Mouse (Mus musculus): ENCODE measurements at regions not wholly inside any gene's neighbourhood (a gene's known extent, or its start where the extent isn't known, plus 50 kb on each side); places are given as distances from the start of the nearest gene placed in this dataset.

DNA sequence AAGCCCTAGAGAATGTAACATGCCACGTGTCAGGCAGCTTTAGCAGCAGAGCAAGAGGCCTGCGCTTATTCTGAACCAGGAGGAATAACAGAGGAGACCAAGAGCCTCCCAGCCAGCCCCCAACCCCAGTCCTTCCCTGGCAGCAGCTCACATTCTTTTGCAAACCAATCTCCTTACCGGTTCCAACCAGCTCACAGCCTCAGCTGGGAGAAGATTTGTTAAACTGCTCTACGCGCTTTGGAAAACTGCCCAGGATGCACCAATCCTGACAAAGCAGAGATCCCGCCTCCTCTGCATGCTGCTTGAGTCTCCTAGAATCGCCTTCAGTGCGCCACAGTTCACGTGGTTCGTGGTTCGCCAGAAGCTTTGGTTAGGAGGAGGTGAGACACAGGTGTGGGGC, 51.8 kb downstream of the Gm9376 start:
- peak; percentile 11 to 35 for DNase-seq (ENCODE audit: low spot score in 2 of 2)

DNA sequence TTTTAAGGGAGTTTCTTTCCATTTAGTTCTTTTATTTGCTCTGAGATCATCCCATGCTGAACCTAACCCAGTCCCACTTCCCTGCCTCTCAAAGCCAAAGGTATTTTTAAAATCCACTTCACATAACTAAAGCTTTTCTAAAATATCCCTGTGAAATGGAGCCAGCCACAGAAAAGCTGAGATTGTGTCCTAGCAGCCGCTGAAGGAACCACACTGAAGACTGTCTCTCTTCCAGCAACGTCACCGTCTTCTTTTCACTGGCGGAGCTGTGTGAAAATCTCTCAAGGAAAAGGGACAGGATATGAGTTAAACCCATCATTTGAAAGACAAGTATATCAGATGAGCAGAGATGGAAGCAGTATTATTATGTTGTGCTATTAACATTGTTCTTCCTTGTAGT, 53.3 kb downstream of the Gm9376 start:
- DNase-seq (ENCODE audit: low spot score in 2 of 2), result peak; percentile 20 to 46

DNA sequence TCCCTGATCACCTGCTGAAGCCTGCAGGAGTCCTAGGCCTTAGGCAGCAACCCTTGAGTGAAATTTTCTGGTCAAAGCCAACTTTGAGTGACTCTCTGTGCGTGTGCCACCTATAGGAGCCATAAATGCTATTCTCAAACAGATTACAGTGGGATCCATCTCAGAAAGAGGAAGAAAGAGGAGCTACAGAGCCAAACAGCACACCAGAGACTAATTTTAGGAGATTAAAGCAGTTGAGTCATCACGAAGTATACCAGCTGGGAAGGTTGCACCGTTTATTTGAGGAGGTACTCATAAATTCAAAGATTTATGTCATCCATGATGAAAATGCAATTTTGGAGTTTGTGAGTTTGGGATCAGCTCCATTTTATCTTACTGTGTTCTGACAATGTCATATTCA, 54.3 kb downstream of the Gm9376 start:
- DNase-seq (ENCODE audit: low spot score in 2 of 2), result peak in 1 of 2 experiments; percentile 13

DNA sequence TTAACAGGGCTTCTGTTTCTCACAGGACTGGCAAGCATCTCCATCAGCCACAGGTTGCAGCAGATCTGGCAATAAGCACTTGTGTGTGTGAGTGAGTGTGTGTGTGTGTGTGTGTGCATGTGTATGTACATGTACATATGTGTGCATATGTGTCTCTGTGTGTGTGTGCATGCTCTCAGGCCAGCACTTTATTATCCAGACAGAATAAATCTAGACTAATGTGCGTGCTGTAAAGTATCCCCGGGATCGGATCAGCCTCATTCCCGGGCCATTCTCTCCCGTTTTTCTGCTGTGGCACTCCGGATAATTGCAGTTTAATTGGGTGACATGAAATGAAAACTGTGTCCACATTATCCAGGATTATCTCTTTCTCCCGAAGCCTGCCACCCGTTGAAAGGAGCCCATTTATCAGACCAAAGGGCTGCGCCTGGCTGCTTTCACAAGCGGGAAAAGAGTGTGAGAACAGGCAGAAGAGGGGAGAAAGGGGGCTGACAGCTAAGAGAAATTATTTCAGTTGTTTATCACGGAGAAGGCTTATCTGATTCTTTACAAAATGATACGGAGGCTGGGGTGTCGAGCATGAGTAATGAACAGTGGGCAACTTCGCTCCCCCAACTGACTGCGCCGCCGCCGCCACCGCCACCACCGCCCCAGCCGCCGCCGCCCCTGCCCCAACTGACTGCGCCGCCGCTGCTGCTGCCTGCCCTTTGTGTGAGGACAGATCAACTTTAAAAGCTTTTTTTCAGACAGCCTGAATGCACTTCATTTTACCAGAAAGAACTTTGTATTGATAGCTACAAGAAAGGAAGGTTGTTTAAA, 55.5 kb downstream of the Gm9376 start:
- no peak for DNase-seq (ENCODE audit: low spot score in 2 of 2)

DNA sequence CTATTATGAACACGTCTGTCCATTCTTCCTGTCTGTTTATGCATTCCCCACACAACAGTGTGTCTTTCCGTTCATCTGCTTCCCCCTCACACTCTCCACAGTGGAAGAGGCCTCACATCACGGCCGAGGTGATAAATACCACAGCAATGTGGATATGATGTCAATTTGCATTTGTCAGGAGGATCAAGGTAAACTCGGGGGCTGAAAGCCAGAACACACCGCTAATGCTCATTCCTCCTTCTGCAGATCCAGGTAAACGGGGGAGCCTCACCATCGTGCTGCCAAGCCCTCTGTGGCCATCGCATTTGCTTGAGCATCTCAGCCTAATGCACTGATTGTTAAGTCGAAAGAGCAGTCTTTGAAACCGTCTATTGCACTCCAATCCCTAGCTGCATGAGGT, 56.1 kb downstream of the Gm9376 start:
- no peak for DNase-seq (ENCODE audit: low spot score in 2 of 2)

DNA sequence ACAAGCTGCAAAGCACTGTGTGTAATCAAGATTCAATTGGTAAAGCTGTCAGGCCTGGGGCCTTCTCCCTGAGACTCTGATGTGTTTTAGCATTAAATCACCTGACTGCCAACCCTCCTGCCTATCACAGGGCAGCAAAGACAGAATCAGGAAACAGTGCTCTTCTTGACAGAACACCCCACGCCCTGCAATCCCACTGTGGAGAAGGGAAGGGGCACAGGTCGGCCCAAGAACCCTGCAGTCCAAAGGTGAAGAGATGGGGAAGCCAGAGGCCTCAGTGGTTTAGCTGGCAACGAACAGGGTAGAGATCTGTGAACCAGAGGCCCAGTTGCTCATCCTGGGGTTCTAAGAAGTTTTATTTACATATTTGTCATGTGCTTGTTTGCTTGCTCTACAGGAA, 71.3 kb downstream of the Gm9376 start:
- DNase-seq (ENCODE audit: low spot score in 2 of 2), result no peak

DNA sequence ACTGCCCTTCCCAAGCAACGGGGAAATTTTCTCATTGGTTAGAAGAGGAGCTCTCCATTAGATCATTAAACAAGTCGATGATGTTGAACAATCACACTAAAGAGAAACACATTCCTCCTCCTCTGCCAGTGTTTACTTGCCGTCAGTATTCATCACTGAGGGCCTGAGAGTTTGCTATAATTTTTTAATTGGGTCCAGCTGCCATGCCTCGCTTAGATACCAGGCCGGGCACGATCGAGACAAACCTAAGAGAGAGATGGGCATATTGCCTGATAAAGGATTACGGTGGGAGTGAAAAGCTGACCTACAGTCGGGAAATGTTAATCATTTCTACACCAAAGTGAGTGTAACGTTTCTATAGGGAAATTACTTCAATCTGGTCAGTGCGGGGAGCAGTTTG, 96.2 kb downstream of the Gm9376 start:
- DNase-seq (ENCODE audit: low spot score in 2 of 2), result no peak

DNA sequence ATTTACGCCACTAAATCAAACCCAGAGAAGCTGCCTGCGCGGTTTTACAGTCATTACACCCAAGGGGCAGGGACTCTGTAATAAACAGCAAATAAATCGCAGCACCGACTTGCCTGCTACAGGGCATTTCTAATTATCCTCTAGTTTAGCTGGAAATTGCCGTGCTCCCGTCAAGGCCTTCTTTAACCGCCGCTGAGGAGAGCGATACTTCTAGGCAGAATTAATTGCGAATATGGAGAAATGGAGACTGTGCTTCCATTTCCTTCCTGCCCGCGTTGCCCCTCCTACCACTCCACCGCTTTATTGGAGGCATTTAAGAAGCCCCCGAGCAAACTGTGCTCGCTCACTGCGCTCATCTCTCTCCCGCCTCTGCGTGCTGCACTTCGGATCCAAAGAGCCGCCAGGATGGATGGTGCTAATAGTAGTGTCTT, 96.6 kb downstream of the Gm9376 start:
- no peak for DNase-seq (ENCODE audit: low spot score in 2 of 2)

DNA sequence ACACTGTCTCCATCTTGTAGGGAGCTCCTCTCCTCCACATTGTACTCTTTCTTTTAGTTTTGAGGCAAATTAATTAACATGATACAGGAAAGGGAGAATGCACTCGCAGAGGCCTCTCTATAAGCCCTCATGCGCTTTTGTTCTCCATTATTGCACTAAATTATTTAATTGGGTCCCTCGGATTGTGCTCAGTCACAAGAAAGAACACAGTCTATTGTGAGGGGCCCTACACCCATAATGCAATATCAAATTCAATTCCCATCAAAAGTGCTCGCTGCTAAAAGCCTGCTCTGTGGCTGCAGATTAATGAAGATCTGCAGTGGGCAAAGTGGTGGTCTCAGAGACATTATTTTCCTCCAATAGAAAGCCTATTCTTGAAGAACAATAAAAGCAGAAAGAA, 99.8 kb downstream of the Gm9376 start:
- no peak for DNase-seq (ENCODE audit: low spot score in 2 of 2)

DNA sequence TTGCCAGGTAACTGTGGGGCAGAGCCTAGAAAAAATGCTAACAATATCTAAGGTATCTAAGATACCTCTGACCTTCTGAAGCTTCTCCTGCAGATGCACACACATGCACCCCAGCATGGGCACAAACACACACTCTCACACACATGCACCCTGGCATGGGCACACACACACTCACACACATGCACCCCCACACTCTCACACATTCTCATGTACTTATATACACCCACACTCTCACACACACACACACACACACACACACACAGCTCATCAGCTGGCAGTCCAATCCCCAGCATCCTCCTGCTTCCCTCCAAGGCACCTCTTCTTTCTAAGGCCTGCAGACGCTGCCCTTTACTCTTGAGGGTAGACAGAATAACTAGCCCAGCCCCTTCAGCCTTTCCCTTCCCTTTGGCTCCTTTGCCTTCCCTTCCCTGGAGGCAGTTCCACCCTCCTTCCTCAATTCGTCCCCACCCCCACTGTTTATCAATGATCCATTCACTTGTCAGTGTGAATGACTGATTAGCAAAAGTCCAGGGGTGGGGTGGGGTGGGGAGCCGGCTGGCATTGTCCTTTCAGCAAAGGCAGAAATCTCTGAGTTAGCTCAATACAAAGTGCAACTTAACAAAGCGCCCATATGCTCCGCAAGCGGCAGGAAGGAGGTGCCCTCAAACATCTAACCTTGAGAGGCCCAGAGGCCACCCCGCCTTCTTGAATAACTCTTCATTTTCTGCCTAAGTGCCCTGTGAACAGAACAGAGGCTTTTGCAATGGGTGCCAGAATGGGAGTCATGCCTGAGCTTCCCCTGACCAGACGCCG, 102.1 kb downstream of the Gm9376 start:
- no peak for DNase-seq (ENCODE audit: low spot score in 2 of 2)

DNA sequence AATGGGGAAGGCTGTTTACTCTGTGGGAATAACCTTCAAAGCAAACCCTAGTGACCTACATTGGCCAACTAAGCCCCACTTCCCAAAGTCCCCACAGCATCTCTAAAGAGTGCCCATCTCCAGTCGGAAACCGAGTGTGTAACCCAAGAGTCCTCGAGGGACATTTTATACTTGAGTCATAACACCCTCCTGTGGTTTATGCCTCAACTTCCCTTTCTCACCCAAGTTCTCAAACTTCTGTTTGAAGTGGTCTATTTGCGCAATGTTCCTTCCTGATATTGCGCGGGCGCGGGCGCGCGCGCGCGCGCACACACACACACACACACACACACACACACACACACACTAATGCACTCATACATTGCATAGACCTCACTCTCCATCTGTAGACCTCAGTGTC, 104.6 kb downstream of the Gm9376 start:
- DNase-seq (ENCODE audit: low spot score in 2 of 2), result no peak

DNA sequence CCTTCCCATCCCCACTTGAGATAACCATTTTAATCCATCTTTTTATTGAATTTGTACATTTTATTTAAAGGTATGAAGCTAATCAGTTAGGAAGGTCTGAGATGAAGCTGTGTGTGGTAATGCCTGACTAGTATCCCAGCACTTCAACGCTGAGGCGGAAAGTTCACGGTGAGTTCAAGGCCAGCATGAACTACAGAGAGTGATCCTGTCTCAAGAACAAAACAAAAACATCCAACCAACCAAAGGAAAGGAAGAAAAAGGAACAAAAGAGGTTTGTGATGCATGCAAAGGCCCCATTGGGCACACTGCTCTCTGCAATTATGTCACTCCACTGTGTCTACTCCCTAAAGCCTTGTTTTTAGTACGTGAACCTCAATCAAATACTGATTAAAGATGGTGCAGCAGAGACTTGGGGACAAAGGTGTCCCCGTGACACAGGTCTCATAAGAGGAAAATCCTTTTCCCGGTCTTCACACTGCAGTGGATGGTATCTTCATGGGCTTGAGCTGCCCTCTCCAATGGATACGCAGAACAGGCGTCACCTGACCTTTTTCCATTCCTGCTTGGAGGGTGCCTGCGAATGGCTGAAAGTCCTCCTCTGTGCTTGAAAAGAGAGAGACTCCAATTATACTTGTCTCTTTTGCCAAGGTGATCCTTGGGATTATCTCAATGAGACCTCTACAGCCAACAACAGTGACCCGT, 108.2 kb downstream of the Gm9376 start:
- DNase-seq (ENCODE audit: low spot score in 2 of 2), result no peak

DNA sequence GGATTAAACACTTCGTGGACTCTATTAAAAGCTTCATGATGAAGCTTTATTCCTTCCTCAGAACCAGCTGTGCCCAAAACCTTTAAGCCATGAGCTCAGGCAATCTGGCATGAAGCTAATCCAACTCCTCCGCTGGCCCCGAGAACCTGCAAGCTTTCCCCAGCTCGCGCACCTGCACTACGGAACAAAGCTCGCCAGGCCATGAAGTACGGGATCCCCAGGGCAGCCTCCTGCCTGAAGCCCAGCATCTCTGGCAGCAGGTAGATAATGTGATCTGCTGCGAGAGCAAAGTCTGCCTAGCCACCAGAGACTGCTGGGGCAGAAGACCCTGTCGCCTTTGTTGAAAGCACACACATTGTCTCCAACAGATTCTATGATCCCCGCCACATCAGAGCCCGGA, 108.9 kb downstream of the Gm9376 start:
- DNase-seq (ENCODE audit: low spot score in 2 of 2), result no peak

DNA sequence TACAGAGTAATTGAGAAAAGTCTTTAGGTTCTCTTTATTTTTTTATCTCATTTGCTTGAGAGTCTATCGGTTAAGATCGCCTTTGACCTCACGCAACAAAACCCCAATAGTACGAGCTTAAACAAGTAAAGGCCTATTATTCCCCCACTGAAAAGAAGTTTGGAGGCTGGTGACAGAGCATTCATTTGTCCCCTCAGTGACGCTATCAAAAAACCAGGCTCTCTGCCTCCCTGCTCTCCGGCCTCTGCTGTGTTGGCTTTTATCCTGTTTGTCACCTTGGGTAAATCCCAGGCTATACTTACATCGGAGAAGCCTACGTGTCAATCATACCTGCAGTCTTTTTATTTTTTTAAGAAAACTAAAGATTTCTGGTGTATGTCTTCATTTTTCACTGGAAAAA, 112.9 kb downstream of the Gm9376 start:
- DNase-seq (ENCODE audit: low spot score in 2 of 2), result no peak

DNA sequence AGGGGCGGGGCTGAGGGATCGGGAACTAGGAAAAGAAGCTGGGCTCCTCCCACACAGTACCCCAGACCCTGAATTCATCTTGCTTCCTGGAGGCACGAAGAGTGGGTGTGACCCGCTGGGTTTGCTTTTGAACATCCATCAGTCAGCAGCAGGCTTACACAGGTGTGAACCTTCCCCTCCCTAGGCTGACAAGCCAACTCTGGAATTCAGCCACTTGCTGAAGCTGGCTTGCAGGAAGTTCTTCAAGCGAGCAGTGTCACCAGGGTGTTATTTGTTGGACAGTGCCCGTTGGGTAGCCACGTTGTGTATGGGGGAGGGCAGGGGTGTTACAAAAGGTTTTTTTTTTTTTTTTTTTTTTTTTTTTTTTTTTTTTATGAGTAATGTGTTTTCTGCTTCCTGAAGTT, 118.8 kb downstream of the Gm9376 start:
- DNase-seq (ENCODE audit: low spot score in 2 of 2), result no peak

DNA sequence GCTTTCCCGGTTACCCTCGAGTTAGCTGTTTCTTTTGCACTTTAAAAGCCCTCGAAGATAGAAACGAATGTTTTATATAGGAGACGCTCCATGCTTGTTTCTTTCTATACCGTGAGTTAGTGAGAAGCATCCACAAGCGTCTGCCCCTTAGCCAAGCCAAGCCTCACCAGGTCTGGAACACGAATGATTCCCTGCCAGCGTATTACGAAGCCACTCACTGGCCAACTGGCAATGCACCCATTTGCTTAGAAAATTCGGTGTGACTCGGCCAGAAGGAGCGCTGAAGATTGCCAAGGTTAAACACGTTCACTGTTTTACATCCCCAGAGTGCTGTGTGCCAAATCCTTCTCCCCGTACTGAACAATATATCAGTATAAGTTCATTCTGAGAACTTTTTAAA, 121.3 kb downstream of the Gm9376 start:
- no peak for DNase-seq (ENCODE audit: low spot score in 2 of 2)

DNA sequence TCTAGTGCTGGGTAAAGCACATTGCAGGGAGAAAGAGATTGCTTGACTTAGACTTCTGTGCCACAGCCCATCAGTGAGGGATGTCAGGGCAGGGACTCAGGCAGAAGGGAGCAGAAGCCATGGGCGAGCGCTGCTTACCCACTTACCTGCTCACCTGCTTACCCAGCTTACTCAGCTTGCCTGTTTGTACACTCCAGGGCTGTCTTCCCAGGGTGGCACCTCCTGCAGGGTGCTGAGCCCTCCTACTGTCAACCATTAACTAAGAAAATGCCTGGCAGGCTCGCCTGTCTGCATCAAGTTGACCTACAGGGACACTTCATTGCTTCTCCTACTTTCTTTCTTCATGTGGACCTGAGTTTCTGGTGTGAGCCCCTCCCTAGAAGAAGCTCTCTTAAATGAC, 124.0 kb downstream of the Gm9376 start:
- no peak for DNase-seq (ENCODE audit: low spot score in 2 of 2)

DNA sequence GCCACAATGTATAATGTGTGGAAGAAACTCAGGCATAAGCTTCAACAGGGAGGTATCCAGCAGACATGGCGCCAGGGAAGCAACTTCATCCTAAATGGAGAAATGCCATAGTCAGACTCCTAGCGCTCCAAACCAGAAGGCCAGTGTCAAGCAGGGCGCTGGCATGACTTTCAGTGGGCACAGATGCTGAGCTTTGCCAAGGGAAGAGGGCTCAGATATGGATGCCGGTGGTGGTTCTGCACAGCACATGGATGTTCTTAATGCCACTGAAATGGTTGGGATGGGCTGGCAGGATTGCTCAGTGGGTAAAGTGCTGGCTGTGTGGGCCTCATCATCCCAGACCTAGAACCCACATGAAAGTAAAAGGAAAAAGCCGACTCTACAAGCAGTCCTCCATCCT, 124.8 kb downstream of the Gm9376 start:
- no peak for DNase-seq (ENCODE audit: low spot score in 2 of 2)

DNA sequence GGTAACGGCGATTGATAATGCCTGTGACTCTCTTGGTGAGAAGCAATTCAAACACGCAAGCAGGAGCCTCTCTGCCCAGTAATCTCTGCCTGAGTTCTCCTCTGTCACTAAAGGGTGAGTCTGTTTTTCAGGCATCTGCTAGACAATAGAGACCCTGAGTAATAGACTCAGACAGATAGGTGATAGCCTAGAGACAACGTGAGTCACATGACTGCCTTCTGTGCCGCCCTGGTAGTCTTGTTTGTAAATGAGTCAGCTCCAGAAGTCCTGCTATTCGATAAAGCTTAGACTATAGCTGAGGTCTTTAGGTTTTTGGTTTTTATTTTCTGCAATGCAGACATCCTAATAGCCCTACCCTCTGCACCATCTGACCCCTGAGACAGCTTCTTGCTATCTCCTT, 126.9 kb downstream of the Gm9376 start:
- no peak for DNase-seq (ENCODE audit: low spot score in 2 of 2)

DNA sequence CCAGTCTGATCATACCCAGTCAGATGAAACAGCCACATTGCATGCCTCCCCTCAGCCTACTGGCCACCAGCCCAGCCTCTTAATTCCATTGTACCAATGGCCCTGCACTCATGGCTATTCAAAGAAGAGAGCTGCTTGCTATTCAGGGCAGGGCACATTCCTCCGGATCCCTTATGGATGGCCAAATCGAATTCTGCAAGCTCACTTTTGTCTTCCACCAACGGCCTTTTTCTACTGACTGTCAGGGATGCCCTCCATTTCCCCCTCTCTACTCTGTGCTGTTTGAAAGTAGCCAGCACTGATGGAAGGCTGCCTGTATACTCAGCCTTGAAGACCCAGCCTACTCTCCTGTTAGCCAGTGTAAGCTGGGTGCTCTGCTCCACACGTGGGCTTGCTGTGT, 147.5 kb downstream of the Gm9376 start:
- no peak for DNase-seq (ENCODE audit: low spot score in 2 of 2)

DNA sequence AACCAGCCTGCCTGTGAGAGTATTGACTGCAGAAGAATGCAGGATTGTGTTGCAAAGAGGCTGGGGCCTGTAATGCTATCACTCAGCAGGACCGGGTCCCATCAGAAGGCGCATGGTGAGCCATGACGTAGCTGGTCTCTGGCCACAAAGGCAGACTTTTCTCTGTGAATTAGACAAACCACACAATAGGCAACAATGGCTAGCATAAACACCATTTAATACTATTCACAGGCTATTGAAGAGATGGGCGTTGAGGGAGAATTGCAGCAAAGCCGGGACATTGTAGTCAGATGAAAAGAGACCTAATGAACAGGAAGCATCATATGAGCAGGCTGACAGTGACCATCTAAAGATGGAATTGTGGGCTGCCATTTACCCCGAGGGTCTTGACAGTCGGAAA, 149.4 kb downstream of the Gm9376 start:
- no peak for DNase-seq (ENCODE audit: low spot score in 2 of 2)

DNA sequence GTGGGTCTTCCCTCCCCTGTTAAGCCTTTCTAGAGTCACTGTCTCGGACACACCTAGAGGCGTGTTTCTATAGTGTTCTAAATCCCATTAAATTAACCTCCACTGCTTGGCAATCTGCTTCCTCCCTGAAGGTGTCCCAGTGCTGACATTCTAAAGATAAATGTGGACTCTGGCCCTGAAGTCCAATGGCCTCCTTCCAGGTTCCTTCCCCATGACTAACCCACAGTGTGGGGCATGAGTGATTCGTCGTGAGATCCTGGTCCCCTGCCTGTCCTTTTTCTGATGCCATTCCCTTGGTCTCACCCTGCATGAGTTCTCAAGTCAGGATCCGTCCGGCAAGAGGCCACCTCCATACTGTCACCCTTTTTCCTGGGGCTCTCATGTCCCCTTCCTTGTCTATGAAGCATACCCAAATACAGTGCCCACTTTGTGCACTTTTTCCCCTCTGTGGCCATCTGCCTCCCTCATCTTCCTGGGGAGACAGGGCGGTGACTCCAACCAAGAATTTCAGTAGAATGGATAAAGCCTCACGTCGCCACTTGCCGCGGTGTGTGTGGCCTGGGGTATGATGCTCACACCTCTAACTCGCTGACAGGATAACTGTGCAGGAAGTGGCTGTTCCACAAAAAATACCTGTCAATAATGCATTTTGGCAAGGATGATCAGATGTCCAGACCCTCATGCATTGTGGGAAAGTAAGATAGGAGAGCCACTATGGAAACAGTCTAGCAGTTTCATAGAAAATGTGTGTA, 152.9 kb downstream of the Gm9376 start:
- DNase-seq (ENCODE audit: low spot score in 2 of 2), result no peak

Measured in frontal cortex, postnatal 36 days (tissue).